Mouse (Mus musculus) lung, postnatal 14 days (tissue): ENCODE results near the gene Myo15b.
"Not testable (repeated sequence)": the region's sequence is repeated elsewhere in the genome, so short reads cannot be mapped to it uniquely, and the experiment has no call there.

Source experiments
- DNase-seq: peaks from one replicate; pipeline ENCODE4 v3.0.0; 2021

Myo15b gene

GRCm38 (mm10) chr11:115831518-115831917 lies 26.7 kb upstream of the Myo15b start:
- DNase-seq: no peak

- no peak for DNase-seq
Measured at GRCm38 (mm10) chr11:115832064-115832463, 26.1 kb upstream of the Myo15b start.

DNA sequence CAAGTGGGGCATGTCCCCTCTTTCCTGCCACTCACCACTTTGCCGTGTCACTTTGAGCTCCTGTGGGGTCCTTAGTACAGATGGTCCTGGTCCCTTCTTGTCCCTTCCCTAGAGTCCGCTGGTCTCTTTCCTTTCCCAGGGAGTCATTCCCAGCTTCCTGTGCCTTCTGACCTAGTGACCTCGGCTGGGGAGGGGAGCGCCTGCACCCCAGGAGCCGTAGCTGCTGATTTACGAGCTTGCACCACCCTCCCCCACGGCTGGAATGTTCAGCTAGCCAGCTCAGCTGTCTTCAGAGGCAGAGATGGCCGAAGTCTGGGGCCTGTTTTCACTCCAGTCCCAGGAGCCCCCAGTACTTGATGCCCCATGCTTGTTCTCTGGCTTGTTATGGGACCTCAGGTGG lies 25.7 kb upstream of the Myo15b start:
- DNase-seq: peak; percentile 60

- DNase-seq: peak; percentile 43
Measured at GRCm38 (mm10) chr11:115833021-115833513, 25.1 kb upstream of the Myo15b start.

DNA sequence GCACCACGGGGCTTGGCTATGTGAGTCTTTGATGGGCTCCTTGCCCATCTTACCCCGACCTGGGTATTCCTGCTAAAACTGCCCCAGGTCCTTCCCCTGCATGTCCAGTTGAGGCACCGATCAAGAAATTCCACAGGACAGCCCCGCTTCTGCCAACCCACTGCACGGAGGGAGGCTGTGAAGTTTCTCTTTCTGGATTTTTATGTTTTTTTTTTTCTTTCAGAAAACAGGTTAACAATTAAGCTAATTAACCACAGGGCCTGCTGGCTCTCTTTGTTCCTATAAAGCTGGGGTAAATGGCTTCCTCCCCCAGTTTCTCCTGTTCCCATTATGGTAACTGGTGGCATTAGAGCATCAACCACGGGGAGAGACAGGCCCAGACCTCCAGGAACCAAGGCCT lies 24.2 kb upstream of the Myo15b start:
- no peak for DNase-seq

DNA sequence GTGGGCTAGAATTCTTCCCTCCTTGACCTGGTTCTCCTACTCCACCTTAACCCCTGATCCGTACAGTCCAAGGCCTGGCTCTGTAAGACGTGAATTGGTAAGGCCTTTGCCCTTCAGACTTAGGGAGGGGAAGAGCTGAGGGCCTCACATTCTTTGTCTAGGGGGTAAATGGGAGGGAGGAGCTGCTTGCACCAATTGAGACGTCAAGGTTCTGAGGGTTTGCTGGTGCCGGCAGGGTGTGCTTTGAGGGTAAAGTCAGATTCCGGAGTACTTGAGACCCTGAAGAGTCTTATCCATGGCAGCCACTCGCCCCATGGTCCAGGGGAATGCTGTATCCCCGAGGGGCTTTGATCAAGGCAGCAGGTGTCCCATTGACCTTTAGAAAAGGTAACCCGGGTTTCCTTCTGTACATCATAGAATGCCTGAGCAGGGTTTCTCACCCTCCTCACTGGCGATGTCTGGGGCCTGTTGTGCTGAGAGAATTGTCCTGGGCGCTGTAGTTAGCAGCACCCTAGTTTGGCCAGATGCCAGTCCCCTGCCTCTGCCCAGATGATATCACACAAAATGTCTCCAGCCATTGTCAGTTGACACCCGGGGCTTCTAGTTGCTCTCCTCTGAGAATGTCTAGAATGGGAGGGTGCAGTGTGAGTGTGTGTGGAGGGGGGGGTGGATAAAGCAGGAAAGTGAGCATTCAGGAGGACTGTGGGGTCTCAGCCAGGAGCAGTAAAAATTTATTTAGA lies 21.4 kb upstream of the Myo15b start:
- no peak for DNase-seq

- no peak for DNase-seq
Measured at GRCm38 (mm10) chr11:115837606-115838345, 20.4 kb upstream of the Myo15b start.

DNA sequence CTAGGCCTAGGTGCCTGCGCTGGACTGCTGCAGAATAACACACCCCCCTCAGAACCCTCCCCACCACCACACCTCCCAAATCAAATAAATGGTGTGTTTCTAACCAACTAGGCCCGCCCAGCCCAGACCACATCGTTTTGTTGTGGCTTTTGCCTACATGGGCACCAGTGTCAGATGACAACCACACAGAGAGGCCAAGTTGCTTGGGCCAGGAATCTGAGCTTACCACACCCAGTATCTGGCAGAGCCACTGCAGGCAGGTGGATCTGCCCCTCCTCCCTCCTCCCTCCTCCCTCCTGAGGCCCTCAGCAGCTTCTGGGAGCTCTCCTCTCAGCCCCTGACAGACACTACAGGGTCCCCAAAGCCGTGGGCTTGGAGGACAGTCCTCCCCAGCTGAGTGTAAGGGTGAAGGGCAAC lies 19.3 kb upstream of the Myo15b start:
- DNase-seq: peak; percentile 41

GRCm38 (mm10) chr11:115839732-115840131 lies 18.5 kb upstream of the Myo15b start:
- no peak for DNase-seq

DNA sequence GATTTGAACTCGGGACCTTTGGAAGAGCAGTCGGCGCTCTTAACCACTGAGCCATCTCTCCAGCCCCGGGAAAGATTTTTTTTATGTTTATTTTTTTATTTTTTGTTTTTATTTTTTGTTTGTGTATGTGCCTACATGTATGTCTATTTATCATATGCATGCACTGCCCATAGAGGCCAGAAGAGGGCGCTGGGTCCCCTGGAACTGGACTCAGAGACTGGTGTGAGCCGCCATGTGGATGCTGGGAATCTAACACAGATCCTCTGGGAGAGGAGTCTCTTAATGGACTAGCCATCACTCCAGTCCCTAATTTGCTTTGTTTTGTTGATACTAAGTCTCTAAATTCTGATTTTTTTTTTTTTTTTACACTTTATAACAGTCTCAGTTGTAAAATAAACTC lies 17.2 kb upstream of the Myo15b start:
- DNase-seq: no peak

- peak; percentile 33 for DNase-seq
Measured at GRCm38 (mm10) chr11:115841961-115842550, 16.1 kb upstream of the Myo15b start.

DNA sequence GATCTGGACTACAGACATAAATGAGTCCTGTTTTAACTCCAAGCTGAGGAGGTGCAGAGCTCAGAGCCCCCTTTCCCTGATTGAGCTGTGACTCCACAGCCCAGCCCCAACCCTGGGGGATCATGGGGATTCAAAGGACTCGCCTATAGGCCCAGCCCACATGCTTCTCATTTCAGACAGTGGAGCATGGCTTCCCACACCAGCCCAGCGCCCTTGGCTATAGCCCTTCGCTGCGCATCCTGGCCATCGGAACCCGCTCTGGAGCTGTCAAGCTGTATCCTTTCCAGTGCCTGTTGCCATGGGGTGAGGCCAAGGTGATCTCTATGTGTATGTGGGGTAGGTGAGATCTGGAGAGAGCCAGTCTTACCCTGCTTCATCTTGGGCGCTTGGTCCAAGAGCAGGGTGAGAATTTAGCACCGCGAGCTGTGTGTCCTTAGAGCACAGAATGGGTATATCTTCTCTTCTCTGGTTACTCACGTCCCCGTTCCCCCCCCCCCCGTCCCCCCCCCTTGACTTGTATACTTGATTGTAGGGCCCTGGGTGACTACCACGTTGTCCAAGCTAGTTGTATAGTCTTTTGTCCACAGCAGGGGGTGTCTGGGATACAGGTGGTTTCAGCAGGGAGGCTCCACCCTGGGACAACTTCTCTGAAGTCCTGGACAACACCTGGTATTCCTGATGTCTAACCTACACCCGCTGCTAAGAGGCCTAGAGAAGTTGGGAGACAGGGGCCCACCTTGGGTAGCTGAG lies 14.9 kb upstream of the Myo15b start:
- no peak for DNase-seq

DNA sequence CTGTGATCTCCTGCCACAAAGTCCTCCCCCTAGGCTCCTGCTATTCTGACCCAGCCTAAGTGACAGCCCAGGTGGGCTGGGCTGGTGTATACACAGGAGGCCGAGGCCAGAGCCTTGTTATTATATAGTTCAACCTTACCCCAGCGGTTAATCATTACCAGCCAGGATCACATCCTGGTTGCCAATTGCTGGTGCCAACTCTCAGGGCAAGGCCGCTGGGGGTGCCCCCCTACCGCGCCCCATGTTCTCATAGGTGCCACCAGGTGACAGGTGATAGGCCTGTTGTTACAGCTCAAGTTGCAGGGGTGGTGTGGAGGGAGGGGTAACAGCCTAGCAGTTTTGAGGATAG lies 14.3 kb upstream of the Myo15b start:
- DNase-seq: no peak

GRCm38 (mm10) chr11:115844240-115844639 lies 14.0 kb upstream of the Myo15b start:
- DNase-seq: no peak

DNA sequence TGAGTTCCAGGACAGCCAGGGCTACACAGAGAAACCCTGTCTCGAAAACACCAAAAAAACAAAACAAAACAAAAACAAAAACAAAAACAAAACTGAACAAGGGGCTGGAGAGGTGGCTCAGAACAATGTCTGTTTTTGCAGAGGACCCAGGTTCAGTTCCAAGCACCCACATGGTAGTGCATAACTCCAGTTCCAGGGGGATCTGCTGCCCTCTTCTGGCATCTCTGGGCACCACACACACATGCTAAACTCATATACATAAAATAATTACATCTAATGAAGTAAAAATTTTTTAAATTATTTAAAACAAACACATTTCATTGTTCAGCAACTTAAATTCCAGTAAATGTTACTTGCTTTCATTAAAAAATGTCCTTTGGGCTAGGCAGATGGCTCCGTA lies 12.4 kb upstream of the Myo15b start:
- no peak for DNase-seq

DNA sequence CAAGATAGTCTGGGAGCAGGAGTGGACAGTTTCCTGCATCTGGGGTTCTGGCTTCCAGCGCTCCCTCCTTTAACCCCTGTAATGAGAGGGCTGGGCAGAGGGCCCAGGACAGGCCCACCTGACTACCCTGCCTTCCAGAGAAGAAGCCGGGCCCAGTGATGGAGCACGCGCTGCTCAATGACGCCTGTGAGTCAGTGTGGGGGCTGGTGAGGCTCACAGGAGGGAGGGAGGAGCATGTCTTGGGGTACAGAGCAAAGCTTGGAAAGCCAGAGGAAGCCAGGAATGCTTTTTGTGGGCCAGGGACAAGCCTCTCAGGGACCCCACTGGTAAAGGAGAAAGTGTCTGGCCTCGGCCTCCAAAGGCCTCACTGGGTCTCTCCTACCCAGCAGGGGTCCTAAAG lies 3.5 kb upstream of the Myo15b start:
- no peak for DNase-seq

DNA sequence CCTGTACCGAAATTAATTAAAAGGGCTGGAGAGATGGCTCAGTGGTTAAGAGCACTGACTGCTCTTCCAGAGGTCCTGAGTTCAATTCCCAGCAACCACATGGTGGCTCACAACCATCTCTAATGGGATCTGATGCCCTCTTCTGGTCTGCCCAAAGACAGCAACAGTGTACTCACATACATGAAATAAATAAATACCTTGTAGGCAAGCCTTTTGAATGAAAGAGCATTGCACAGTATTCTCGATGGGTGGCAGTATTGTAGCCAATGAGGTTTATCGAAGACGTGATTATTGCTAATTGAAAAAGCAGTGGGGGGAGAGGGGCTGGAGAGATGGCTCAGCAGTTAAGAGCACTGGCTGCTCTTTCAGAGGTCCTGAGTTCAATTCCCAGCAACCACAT lies 1.1 kb upstream of the Myo15b start:
- DNase-seq: not testable (repeated sequence)

DNA sequence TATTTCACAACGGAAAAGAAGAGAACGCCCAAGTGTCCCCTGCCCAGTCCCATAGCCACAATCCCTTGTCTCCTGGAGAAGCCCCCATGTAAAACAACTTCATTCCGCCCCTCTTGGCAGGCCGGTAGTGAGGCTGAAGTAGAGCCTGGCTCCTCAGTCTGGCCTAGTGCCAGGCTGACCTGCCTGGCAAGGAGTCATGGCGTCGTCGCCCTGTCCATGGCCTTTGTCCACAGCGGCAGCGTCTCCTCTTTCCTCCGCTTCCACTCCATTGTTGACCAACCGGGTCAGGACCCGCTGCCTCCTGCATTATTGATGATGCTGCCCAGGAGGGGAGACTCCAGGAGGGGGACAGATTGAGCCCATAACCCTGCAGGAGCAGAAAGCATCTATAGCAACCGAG lies 270 bp upstream of the Myo15b start:
- no peak for DNase-seq

GRCm38 (mm10) chr11:115859143-115859945 lies 1.1 kb downstream of the Myo15b start:
- DNase-seq: peak; percentile 94

GRCm38 (mm10) chr11:115863895-115864294 lies 5.7 kb downstream of the Myo15b start:
- DNase-seq: no peak

GRCm38 (mm10) chr11:115869393-115869792 lies 11.2 kb downstream of the Myo15b start:
- peak; percentile 11 for DNase-seq

GRCm38 (mm10) chr11:115872437-115872836 lies 14.2 kb downstream of the Myo15b start:
- no peak for DNase-seq
